Mouse (Mus musculus): ENCODE measurements around the gene Copa. TPM values are rescaled to one million over a fixed set of nuclear protein-coding genes. Genes with fewer than 3 reads are reported as not detected.
A peak's percentile ranks its signal among the peaks of the same experiment; 100 is the strongest.

Gene Copa
- polyA plus RNA-seq, 1 experiment from 2014 or later = 188 TPM

DNA sequence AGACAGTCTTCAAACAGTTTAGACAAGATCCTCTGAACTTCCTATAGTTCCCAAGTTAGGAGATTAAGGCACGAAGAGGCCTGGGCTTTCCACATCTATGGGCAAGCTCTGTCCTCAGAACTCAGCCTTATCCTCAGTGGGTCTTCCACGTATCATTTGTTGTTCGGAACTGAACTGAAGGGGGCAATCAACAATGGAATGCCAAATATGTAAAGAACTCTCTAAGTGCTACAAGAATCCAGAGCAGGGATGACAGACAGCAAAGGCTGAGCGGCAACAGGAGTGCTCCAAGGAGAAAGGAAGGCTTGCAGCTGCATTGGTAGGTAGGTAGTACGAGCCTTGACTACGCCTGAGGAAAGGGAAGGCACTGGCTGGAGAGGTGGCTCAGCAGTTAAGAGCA, 12.1 kb upstream of the Copa start:
- no peaks in the 10 kb centered on the region for H3K9me3 ChIP-seq (ENCODE audit: control insufficient read depth, low read length)
- H3K27ac ChIP-seq (replicated peaks; ENCODE audit: low read depth, low read length) = no peak overlapping the region
- no peaks in the 10 kb centered on the region for H3K4me1 ChIP-seq (ENCODE audit: control insufficient read depth, insufficient read depth, low read length)
- no peak overlapping the region for H3K9ac ChIP-seq (replicated peaks; ENCODE audit: low read length)
- no peak for ATAC-seq (ENCODE audit: low FRiP score, low TSS enrichment)
- peaks cover 100% of the 10 kb centered on the region for H3K36me3 ChIP-seq (ENCODE audit: control insufficient read depth, insufficient read depth, low read length)
- no peak overlapping the region for H3K4me3 ChIP-seq (replicated peaks; ENCODE audit: low read depth, low read length)
- no peaks in the 10 kb centered on the region for H3K27me3 ChIP-seq (ENCODE audit: control insufficient read depth, insufficient read depth, low read length)
- no peak for DNase-seq
- no peak overlapping the region for H3K4me2 ChIP-seq (ENCODE audit: low read length)
- 91% methylated on average over 6 of the region's 6 CpGs for WGBS

DNA sequence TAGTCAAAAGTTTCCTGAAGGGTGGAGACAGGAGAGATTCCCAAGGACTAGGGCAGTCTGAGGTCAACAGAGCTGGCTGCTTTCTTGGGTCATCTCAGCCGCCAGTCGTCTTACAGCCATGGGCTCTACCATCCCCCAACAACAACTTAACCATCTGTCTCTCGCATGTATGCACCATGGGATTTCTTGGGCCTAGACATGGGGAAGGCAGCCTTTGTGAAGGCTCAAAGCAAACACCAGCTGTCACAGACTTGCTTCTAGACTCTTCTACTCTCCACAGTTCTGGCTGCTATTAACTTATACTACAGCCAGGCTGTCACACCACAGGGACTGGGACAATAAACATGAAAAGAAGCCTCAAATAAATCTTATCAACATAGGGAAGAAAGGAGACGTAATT, 10.8 kb upstream of the Copa start:
- H3K27ac ChIP-seq (replicated peaks; ENCODE audit: low read depth, low read length) = no peak overlapping the region
- 65% methylated on average over 4 of the region's 4 CpGs for WGBS
- ATAC-seq (ENCODE audit: low FRiP score, low TSS enrichment) = no peak

DNA sequence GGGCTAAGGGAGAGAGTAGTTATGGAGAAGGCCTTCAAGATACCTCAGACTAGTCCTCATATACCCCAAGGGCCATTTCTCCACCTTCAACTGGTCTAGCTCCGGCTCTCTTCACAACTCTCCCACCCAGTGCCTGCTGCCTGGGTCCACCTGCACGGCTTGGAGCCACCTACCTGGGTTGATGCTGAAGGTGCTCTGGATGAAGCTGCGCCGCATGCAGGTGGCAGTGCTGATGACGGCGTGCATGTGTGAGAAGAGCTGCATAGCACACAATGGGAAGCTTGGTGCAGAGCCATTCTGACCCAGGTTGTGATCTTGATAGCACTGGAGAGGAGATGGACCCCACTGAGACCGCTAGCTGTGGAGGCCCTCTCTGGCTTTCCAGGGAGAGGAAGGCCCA, 9.7 kb upstream of the Copa start:
- Histone ChIP-seq H3K27ac (replicated peaks; ENCODE audit: low read depth, low read length) (no peak overlapping the region), H3K27me3 (ENCODE audit: control insufficient read depth, insufficient read depth, low read length) (no peaks in the 10 kb centered on the region), H3K36me3 (ENCODE audit: control insufficient read depth, insufficient read depth, low read length) (peaks cover 94% of the 10 kb centered on the region), H3K4me2 (ENCODE audit: low read length) (no peak overlapping the region), H3K9ac (replicated peaks; ENCODE audit: low read length) (no peak overlapping the region), H3K9me3 (ENCODE audit: control insufficient read depth, low read length) (no peaks in the 10 kb centered on the region), H3K4me3 (replicated peaks; ENCODE audit: low read depth, low read length) (no peak overlapping the region), H3K4me1 (ENCODE audit: control insufficient read depth, insufficient read depth, low read length) (no peaks in the 10 kb centered on the region)
- ATAC-seq (ENCODE audit: low FRiP score, low TSS enrichment) (no peak), DNase-seq (no peak)
- 96% methylated on average over 7 of the region's 7 CpGs for WGBS

More for the DNA sequence above, 10.8 kb upstream of the Copa start:
- Histone ChIP-seq H3K4me1 (ENCODE audit: control insufficient read depth, insufficient read depth, low read length) (no peaks in the 10 kb centered on the region), H3K4me2 (ENCODE audit: low read length) (no peak overlapping the region), H3K36me3 (ENCODE audit: control insufficient read depth, insufficient read depth, low read length) (peaks cover 95% of the 10 kb centered on the region), H3K9me3 (ENCODE audit: control insufficient read depth, low read length) (no peaks in the 10 kb centered on the region), H3K9ac (replicated peaks; ENCODE audit: low read length) (no peak overlapping the region), H3K4me3 (replicated peaks; ENCODE audit: low read depth, low read length) (no peak overlapping the region), H3K27me3 (ENCODE audit: control insufficient read depth, insufficient read depth, low read length) (no peaks in the 10 kb centered on the region)
- DNase-seq = no peak

DNA sequence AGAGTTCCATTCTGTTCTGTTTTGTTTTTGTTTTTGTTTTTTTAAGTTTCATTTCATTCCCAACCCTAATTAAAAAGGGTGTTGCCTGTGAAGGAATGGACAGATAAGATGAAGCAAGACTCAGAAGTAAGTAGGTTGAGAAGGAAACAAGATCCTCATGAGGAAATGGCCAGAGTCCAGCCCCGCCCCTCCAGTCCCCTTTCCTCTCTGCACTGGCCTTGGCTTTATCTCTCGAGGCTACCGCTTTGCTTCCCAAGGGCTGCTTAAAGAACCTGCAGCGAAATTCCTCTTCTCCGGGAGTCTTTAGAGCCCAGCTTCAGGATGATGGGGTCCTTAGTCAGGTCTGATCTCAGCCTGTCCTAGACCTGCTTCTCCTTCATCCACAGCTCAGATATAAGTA, 4.3 kb upstream of the Copa start:
- H3K4me1 ChIP-seq (ENCODE audit: control insufficient read depth, insufficient read depth, low read length) = peaks cover 8% of the 10 kb centered on the region; the same call in 1 of the 2 replicates
- no peak overlapping the region for H3K4me2 ChIP-seq (ENCODE audit: low read length)
- no peaks in the 10 kb centered on the region for H3K9me3 ChIP-seq (ENCODE audit: control insufficient read depth, low read length)
- 78% methylated on average over 5 of the region's 5 CpGs for WGBS
- no peak overlapping the region for H3K4me3 ChIP-seq (replicated peaks; ENCODE audit: low read depth, low read length)
- DNase-seq (no peak), ATAC-seq (ENCODE audit: low FRiP score, low TSS enrichment) (no peak)
- no peak overlapping the region for H3K27ac ChIP-seq (replicated peaks; ENCODE audit: low read depth, low read length)
- H3K9ac ChIP-seq (replicated peaks; ENCODE audit: low read length) = no peak overlapping the region
- H3K36me3 ChIP-seq (ENCODE audit: control insufficient read depth, insufficient read depth, low read length) = peaks cover 67% of the 10 kb centered on the region
- H3K27me3 ChIP-seq (ENCODE audit: control insufficient read depth, insufficient read depth, low read length) = no peaks in the 10 kb centered on the region

DNA sequence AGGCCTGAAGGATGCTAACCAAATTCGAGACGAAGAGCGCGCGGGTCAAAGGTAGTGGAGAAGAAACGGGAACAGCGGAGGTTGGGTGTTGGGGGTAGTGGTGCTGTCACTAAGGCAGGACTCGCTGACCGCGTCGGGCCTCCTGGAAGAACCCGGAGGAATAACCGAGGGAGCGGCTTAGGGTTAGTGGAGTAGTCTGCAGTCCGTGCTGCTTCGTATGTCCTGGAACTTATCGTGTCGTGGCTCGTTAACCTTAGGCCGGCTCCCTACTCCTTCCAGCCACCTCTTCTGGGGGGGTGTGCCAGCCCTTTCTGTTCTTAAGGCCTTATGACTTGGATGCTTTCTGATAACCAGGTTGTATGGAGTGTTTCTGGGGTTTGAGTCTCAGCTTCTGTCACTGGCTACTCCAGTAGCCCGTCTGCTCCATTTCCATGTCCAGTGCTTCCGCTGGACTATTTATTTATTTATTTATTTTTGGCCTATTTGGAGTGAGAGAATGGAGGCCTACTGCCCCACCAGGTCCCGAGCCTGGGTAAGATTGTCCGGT, 643 bp downstream of the Copa start:
- Histone ChIP-seq H3K36me3 (ENCODE audit: control insufficient read depth, insufficient read depth, low read length) (peaks cover 23% of the 10 kb centered on the region), H3K27me3 (ENCODE audit: control insufficient read depth, insufficient read depth, low read length) (no peaks in the 10 kb centered on the region), H3K4me1 (ENCODE audit: control insufficient read depth, insufficient read depth, low read length) (peaks cover 21% of the 10 kb centered on the region), H3K4me2 (ENCODE audit: low read length) (peak overlapping the region; percentile 64), H3K9me3 (ENCODE audit: control insufficient read depth, low read length) (no peaks in the 10 kb centered on the region), H3K27ac (replicated peaks; ENCODE audit: low read depth, low read length) (peak overlapping the region; percentile 88), H3K4me3 (replicated peaks; ENCODE audit: low read depth, low read length) (peak overlapping the region; percentile 71), H3K9ac (replicated peaks; ENCODE audit: low read length) (peak overlapping the region; percentile 83)
- WGBS = 2% methylated on average over 24 of the region's 24 CpGs
- no peak for DNase-seq
- ATAC-seq (ENCODE audit: low FRiP score, low TSS enrichment) = peak; percentile 78

DNA sequence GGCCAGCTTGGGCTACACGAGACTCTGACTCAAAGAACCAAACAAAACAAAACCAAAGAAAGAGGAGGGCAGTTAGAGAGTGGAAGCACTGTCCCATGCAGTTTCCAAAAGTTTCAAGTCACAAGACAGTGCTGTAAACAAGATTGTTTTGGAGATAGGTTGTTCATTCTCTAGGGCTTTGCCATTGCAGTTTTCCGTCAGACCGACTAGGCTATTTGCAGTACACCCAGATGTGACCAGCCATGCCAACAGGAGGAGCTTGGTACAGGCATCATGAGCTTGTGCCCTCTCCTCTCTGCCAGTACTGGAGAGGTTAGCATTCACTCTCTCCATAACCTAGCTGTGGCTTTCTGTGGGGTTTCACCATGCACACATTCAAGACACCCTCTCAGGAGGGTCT, 11.2 kb downstream of the Copa start:
- 45% methylated on average over 3 of the region's 3 CpGs for WGBS
- Histone ChIP-seq H3K9ac (replicated peaks; ENCODE audit: low read length) (no peak overlapping the region), H3K27me3 (ENCODE audit: control insufficient read depth, insufficient read depth, low read length) (no peaks in the 10 kb centered on the region), H3K4me2 (ENCODE audit: low read length) (no peak overlapping the region), H3K9me3 (ENCODE audit: control insufficient read depth, low read length) (no peaks in the 10 kb centered on the region), H3K4me3 (replicated peaks; ENCODE audit: low read depth, low read length) (no peak overlapping the region), H3K36me3 (ENCODE audit: control insufficient read depth, insufficient read depth, low read length) (peaks cover 85% of the 10 kb centered on the region), H3K4me1 (ENCODE audit: control insufficient read depth, insufficient read depth, low read length) (no peaks in the 10 kb centered on the region), H3K27ac (replicated peaks; ENCODE audit: low read depth, low read length) (no peak overlapping the region)
- no peak for ATAC-seq (ENCODE audit: low FRiP score, low TSS enrichment)
- DNase-seq = no peak

DNA sequence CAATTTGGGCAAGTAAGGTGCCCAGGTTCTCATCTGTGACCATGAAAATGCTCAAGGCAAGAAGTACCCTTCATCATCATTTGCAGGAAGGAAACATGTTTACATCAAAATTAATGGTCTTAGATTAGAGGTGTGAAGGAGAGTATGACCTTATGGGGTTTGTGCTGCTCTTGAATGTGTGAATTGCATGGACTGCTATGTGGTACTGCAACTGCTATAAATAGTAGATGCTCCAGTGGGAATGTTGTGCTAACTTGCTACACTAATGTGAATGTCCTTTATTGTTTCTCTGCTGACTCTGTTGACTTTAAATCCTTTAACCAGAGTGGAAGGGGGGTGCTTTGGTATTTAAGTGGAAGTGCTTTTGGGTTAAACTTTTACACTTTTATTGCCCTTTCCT, 12.0 kb downstream of the Copa start:
- Histone ChIP-seq H3K9me3 (ENCODE audit: control insufficient read depth, low read length) (no peaks in the 10 kb centered on the region), H3K27ac (replicated peaks; ENCODE audit: low read depth, low read length) (no peak overlapping the region), H3K36me3 (ENCODE audit: control insufficient read depth, insufficient read depth, low read length) (peaks cover 82% of the 10 kb centered on the region), H3K4me1 (ENCODE audit: control insufficient read depth, insufficient read depth, low read length) (no peaks in the 10 kb centered on the region), H3K9ac (replicated peaks; ENCODE audit: low read length) (no peak overlapping the region), H3K4me3 (replicated peaks; ENCODE audit: low read depth, low read length) (no peak overlapping the region), H3K4me2 (ENCODE audit: low read length) (no peak overlapping the region), H3K27me3 (ENCODE audit: control insufficient read depth, insufficient read depth, low read length) (no peaks in the 10 kb centered on the region)
- no peak for DNase-seq
- no peak for ATAC-seq (ENCODE audit: low FRiP score, low TSS enrichment)

DNA sequence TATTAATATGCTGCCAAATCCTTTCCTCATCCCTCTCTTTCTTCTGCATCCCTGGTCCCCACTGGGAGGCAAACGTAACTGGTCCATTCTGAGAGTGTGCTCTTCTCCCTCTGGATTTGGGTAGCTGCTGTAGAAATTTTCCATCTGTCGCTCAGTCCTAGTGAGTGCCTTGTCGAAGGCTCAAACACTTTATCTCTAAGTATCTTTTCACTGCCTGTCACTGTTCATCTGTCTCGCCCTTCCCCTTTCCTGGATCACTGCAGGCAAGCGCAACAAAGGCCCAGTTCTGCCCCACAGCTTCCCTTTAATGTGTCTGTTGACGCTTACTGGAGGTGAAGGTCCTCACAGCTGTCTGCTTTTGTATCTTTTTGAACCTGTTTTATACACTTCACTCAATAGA, 12.9 kb downstream of the Copa start:
- H3K9ac ChIP-seq (replicated peaks; ENCODE audit: low read length) = 0 out of 2 replicates have a peak overlapping the region, but pooled peaks have one; percentile 6
- H3K4me3 ChIP-seq (replicated peaks; ENCODE audit: low read depth, low read length) = no peak overlapping the region
- H3K4me2 ChIP-seq (ENCODE audit: low read length) = no peak overlapping the region
- no peaks in the 10 kb centered on the region for H3K27me3 ChIP-seq (ENCODE audit: control insufficient read depth, insufficient read depth, low read length)
- WGBS = 17% methylated on average over 6 of the region's 6 CpGs
- peaks cover 81% of the 10 kb centered on the region for H3K36me3 ChIP-seq (ENCODE audit: control insufficient read depth, insufficient read depth, low read length)
- no peaks in the 10 kb centered on the region for H3K4me1 ChIP-seq (ENCODE audit: control insufficient read depth, insufficient read depth, low read length)
- peak; percentile 44 for DNase-seq
- ATAC-seq (ENCODE audit: low FRiP score, low TSS enrichment) = peak; percentile 62; the same call in 1 of the 2 replicates
- 0 out of 2 replicates have a peak overlapping the region, but pooled peaks have one; percentile 13 for H3K27ac ChIP-seq (replicated peaks; ENCODE audit: low read depth, low read length)
- no peaks in the 10 kb centered on the region for H3K9me3 ChIP-seq (ENCODE audit: control insufficient read depth, low read length)

DNA sequence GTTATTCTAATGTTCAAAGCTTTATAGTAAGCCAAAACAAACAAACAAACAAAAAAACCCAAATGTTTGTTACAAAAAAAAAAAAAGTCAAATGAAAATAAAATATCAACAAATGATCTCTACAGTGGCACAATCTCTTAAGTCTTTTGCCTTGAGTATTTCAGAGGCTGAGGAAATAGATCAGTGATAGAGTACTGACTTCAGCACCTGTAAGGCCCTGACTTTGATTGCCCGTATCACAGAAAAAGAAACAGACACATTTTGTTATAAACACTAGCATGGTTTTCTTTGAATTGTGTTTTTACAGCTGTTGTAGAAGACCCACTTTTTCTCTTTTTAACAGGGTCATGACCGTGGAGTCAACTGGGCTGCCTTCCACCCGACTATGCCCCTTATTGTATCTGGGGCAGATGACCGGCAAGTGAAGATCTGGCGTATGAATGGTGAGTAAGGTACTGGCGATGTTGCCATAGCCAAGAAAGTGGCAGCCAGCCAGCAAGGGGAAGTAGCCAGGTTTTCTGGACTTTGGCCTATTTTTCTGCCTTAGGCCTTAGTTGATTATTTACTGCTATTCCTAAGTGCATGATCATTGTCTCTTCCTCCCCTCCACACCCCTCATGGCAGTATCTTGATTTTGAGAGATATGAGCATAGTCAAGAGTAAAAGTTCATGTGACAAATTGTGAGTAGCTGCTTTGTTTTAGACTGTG, 17.1 kb downstream of the Copa start:
- WGBS = 87% methylated on average over 6 of the region's 6 CpGs
- Histone ChIP-seq H3K27me3 (ENCODE audit: control insufficient read depth, insufficient read depth, low read length) (no peaks in the 10 kb centered on the region), H3K9me3 (ENCODE audit: control insufficient read depth, low read length) (no peaks in the 10 kb centered on the region), H3K36me3 (ENCODE audit: control insufficient read depth, insufficient read depth, low read length) (peaks cover 86% of the 10 kb centered on the region), H3K27ac (replicated peaks; ENCODE audit: low read depth, low read length) (no peak overlapping the region), H3K4me3 (replicated peaks; ENCODE audit: low read depth, low read length) (no peak overlapping the region), H3K4me2 (ENCODE audit: low read length) (no peak overlapping the region), H3K9ac (replicated peaks; ENCODE audit: low read length) (no peak overlapping the region), H3K4me1 (ENCODE audit: control insufficient read depth, insufficient read depth, low read length) (no peaks in the 10 kb centered on the region)
- ATAC-seq (ENCODE audit: low FRiP score, low TSS enrichment) = no peak
- DNase-seq = no peak

Measured in midbrain, embryonic 14.5 days (tissue).